In genomic region chr12:112265289-112265969, GRCm38 (mm10) we compare ENCODE assay signal across 22 mouse cellular contexts.
DNase-seq lines count a peak whose midpoint lies in the region; ATAC-seq lines count a peak whose summit lies in the region.
"Had no signal": no experiment of that assay in that cellular context is flagged by ENCODE, and none has a peak within 500 bp of the region (broad histone marks: within the 10 kb centered on the region; RNA-seq: fewer than 3 reads in every experiment).

No protein-coding gene starts in this region.

- ATAC-seq in heart, embryonic 15.5 days (replicated peaks; ENCODE audit: insufficient number of reproducible peaks, insufficient read depth, low FRiP score, low read depth) = peak; percentile 26; the same call in 1 of the 2 replicates
- no peak for ATAC-seq in heart, embryonic 12.5 days (ENCODE audit: insufficient number of reproducible peaks, low FRiP score)
- peak; percentile 51 for ATAC-seq in lung, embryonic 16.5 days (ENCODE audit: low read depth)
- peak; percentile 58; the same call in 1 of the 2 replicates for ATAC-seq in embryonic facial prominence, embryonic 14.5 days (ENCODE audit: low read depth)
- ATAC-seq in limb, embryonic 15.5 days (ENCODE audit: insufficient number of reproducible peaks, low FRiP score, low TSS enrichment, low read depth) = peak; percentile 64
- ATAC-seq: activated CD4-positive, CD25-positive, alpha-beta regulatory T cell, adult 4 months; forebrain, embryonic 14.5 days; liver, postnatal 0 days; Patski had no signal

- H3K27me3 ChIP-seq in heart, embryonic 15.5 days = peaks cover 12% of the 10 kb centered on the region
- peaks cover 36% of the 10 kb centered on the region for H3K27me3 ChIP-seq in heart, embryonic 12.5 days (replicated peaks)
- no peaks in the 10 kb centered on the region for H3K27me3 ChIP-seq in lung, embryonic 16.5 days (ENCODE audit: control insufficient read depth, insufficient read depth, low read depth, low read length)
- no peaks in the 10 kb centered on the region for H3K27me3 ChIP-seq in embryonic facial prominence, embryonic 14.5 days (replicated peaks; ENCODE audit: control insufficient read depth, insufficient read depth, low read length)
- H3K27me3 ChIP-seq in limb, embryonic 15.5 days = peaks cover 14% of the 10 kb centered on the region

- 64% methylated on average over 10 of the region's 10 CpGs for WGBS in heart, embryonic 15.5 days
- WGBS in heart, embryonic 12.5 days = 79% methylated on average over 10 of the region's 10 CpGs
- 54% methylated on average over 10 of the region's 10 CpGs for WGBS in lung, embryonic 16.5 days
- WGBS in embryonic facial prominence, embryonic 14.5 days = 41% methylated on average over 10 of the region's 10 CpGs
- 27% methylated on average over 10 of the region's 10 CpGs for WGBS in limb, embryonic 15.5 days

- H3K9ac ChIP-seq in heart, embryonic 15.5 days = 0 out of 2 replicates have a peak overlapping the region, but pooled peaks have one; percentile 7
- no peak overlapping the region for H3K9ac ChIP-seq in heart, embryonic 12.5 days
- H3K9ac ChIP-seq in lung, embryonic 16.5 days (ENCODE audit: low read length) = no peak overlapping the region
- no peak overlapping the region for H3K9ac ChIP-seq in embryonic facial prominence, embryonic 14.5 days (ENCODE audit: low read depth, low read length)
- no peak overlapping the region for H3K9ac ChIP-seq in limb, embryonic 15.5 days
- H3K9ac ChIP-seq: liver, postnatal 0 days; midbrain, embryonic 12.5 days had no signal

- no peaks in the 10 kb centered on the region for H3K4me1 ChIP-seq in heart, embryonic 15.5 days (replicated peaks)
- peaks cover under 1% of the 10 kb centered on the region; the same call in 1 of the 2 replicates for H3K4me1 ChIP-seq in heart, embryonic 12.5 days (replicated peaks)
- H3K4me1 ChIP-seq in lung, embryonic 16.5 days (replicated peaks; ENCODE audit: control insufficient read depth, insufficient read depth, low read length) = no peaks in the 10 kb centered on the region
- no peaks in the 10 kb centered on the region for H3K4me1 ChIP-seq in embryonic facial prominence, embryonic 14.5 days (ENCODE audit: control insufficient read depth, insufficient read depth, low read length)
- peaks cover 30% of the 10 kb centered on the region for H3K4me1 ChIP-seq in limb, embryonic 15.5 days
- H3K4me1 ChIP-seq: midbrain, embryonic 12.5 days had no signal

- H3K27ac ChIP-seq in heart, embryonic 15.5 days = no peak overlapping the region
- no peak overlapping the region for H3K27ac ChIP-seq in heart, embryonic 12.5 days (ENCODE audit: poor library complexity, severe bottlenecking)
- no peak overlapping the region for H3K27ac ChIP-seq in lung, embryonic 16.5 days (ENCODE audit: low read length)
- H3K27ac ChIP-seq in embryonic facial prominence, embryonic 14.5 days (replicated peaks; ENCODE audit: low read depth, low read length) = no peak overlapping the region
- peak overlapping the region; percentile 0; the same call in 1 of the 2 replicates for H3K27ac ChIP-seq in limb, embryonic 15.5 days
- H3K27ac ChIP-seq: heart, adult 2 months; macrophage; midbrain, embryonic 12.5 days had no signal

- H3K36me3 ChIP-seq in heart, embryonic 15.5 days = no peaks in the 10 kb centered on the region
- H3K36me3 ChIP-seq in heart, embryonic 12.5 days = no peaks in the 10 kb centered on the region
- no peaks in the 10 kb centered on the region for H3K36me3 ChIP-seq in lung, embryonic 16.5 days (ENCODE audit: control insufficient read depth, insufficient read depth, low read length)
- no peaks in the 10 kb centered on the region for H3K36me3 ChIP-seq in embryonic facial prominence, embryonic 14.5 days (ENCODE audit: control insufficient read depth, insufficient read depth, low read length)
- no peaks in the 10 kb centered on the region for H3K36me3 ChIP-seq in limb, embryonic 15.5 days
- H3K36me3 ChIP-seq: midbrain, embryonic 12.5 days had no signal

- no peak overlapping the region for H3K4me2 ChIP-seq in heart, embryonic 15.5 days
- no peak overlapping the region for H3K4me2 ChIP-seq in heart, embryonic 12.5 days
- no peak overlapping the region for H3K4me2 ChIP-seq in lung, embryonic 16.5 days (ENCODE audit: low read depth, low read length)
- H3K4me2 ChIP-seq in embryonic facial prominence, embryonic 14.5 days (ENCODE audit: low read depth, low read length) = no peak overlapping the region
- no peak overlapping the region for H3K4me2 ChIP-seq in limb, embryonic 15.5 days
- H3K4me2 ChIP-seq: midbrain, embryonic 12.5 days had no signal

- H3K9me3 ChIP-seq in heart, embryonic 15.5 days (replicated peaks) = no peaks in the 10 kb centered on the region
- H3K9me3 ChIP-seq in heart, embryonic 12.5 days (replicated peaks) = no peaks in the 10 kb centered on the region
- no peaks in the 10 kb centered on the region for H3K9me3 ChIP-seq in lung, embryonic 16.5 days (ENCODE audit: control insufficient read depth, low read length)
- no peaks in the 10 kb centered on the region for H3K9me3 ChIP-seq in embryonic facial prominence, embryonic 14.5 days (ENCODE audit: control insufficient read depth, low read length)
- no peaks in the 10 kb centered on the region for H3K9me3 ChIP-seq in limb, embryonic 15.5 days
- H3K9me3 ChIP-seq: midbrain, embryonic 12.5 days had no signal

- DNase-seq in lung, postnatal 4 days = no peak
- DNase-seq in embryonic facial prominence, embryonic 14.5 days (ENCODE audit: low spot score) = peak; percentile 54
- DNase-seq in embryo, embryonic 10 days (ENCODE audit: low spot score) = no peak
- DNase-seq in gastrocnemius, postnatal 4 days (ENCODE audit: low spot score in 2 of 2) = no peak
- DNase-seq: adrenal gland, postnatal 36 days; B cell, adult 2 months; cerebellum, adult 2 months; heart, adult 2 months; heart, postnatal 36 days; kidney, postnatal 10 days; left cerebral cortex, postnatal 4 days; liver, postnatal 0 days; thymus, postnatal 25 days had no signal

- no peak overlapping the region for H3K4me3 ChIP-seq in heart, embryonic 15.5 days
- no peak overlapping the region for H3K4me3 ChIP-seq in heart, embryonic 12.5 days
- H3K4me3 ChIP-seq in lung, embryonic 16.5 days (ENCODE audit: low read length) = no peak overlapping the region
- no peak overlapping the region for H3K4me3 ChIP-seq in embryonic facial prominence, embryonic 14.5 days (ENCODE audit: low read depth, low read length)
- H3K4me3 ChIP-seq in limb, embryonic 15.5 days = no peak overlapping the region
- H3K4me3 ChIP-seq: heart, adult 2 months; midbrain, embryonic 12.5 days had no signal
